Mouse (Mus musculus): ENCODE data around the gene Vezt. TPM values are rescaled to one million over a fixed set of nuclear protein-coding genes. Genes with fewer than 3 reads are reported as not detected.
A peak's percentile ranks its signal among the peaks of the same experiment; 100 is the strongest.

Vezt gene
- total RNA-seq, 1 experiment from 2014 or later: 20.1 TPM

DNA sequence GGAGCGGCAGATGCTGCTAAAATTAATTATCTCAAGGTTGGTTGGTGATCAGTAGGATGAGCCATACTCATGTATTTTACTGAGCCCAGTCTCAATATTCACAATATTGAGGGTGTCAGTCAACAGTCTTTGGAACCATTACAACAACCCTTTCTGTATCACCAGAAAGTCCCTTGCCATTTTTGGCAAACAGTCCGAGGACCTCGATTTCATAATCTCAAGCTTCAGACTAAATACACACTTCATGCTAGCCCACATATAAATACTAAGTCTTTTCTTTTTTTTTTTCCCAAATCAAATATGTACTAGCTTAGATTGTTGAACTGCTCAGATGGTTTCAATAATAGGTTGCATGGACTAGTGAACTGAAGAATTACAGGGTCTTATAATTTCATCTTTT lies 84.6 kb downstream of the Vezt start:
- no peak for DNase-seq

- DNase-seq: no peak
Measured at GRCm38 (mm10) chr10:93949921-93950320, 85.7 kb downstream of the Vezt start.

GRCm38 (mm10) chr10:93945843-93946499 lies 89.6 kb downstream of the Vezt start:
- no peak for DNase-seq

GRCm38 (mm10) chr10:93945364-93945763 lies 90.3 kb downstream of the Vezt start:
- peak; percentile 53 for DNase-seq

DNA sequence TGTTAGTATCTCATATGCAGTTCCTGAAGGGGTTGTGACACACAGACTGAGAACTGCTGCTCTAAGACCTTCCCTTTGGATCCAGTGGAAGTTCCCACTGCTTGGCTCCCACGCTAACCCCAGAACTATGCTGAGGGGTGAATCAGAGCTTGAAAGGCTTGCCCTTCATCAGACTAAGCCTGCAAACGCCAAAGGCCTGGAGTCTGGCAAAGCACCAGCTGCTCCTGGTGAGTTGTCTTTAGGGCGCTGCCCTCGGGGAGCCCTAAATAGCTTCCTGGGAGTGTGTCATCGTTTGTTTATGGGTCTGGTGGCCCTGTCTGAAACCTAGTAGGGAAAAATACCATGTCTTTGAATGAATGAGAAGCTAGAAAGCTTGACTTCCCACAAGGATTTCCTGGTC lies 91.4 kb downstream of the Vezt start:
- DNase-seq: peak; percentile 91

DNA sequence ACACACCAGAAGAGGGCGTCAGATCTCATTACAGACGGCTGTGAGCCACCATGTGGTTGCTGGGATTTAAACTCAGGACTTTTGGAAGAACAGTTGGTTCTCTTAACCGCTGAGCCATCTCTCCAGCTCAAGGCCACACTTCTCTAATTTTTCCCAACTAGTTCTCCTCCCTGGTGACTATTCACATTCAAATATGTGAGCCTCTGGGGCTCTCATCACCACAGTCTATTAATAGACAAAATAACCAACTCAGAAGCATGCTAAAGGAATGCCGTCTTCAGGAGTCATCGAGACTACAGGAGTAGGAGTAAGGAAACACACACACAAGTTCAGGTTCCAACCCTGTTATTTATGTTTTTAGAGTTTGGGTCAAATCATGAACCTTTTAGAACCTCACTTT lies 95.3 kb downstream of the Vezt start:
- DNase-seq: no peak

DNA sequence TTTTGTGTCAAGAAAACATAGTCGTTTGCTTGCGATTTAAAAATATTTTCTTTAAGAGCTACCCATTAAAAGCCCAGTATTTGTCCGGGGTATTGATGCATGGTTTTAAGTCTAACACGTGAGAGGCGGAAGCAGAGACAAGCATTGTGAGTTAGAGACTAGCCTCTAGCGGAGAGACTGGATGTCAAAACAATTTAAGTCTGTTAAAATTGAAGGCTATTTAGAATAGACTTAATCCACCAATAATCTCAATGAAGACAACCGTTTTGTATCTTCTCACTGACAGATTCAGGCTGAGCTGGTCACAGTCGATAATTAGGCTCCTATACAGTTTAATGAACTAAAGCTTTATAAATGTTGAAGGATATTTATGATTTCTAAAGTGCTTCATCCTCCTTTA lies 95.9 kb downstream of the Vezt start:
- no peak for DNase-seq

- DNase-seq: no peak
Measured at GRCm38 (mm10) chr10:93938844-93939271, 96.8 kb downstream of the Vezt start.

GRCm38 (mm10) chr10:93933980-93934379 lies 101.6 kb downstream of the Vezt start:
- peak; percentile 78 for DNase-seq

GRCm38 (mm10) chr10:93932861-93933260 lies 102.8 kb downstream of the Vezt start:
- peak; percentile 86 for DNase-seq

DNA sequence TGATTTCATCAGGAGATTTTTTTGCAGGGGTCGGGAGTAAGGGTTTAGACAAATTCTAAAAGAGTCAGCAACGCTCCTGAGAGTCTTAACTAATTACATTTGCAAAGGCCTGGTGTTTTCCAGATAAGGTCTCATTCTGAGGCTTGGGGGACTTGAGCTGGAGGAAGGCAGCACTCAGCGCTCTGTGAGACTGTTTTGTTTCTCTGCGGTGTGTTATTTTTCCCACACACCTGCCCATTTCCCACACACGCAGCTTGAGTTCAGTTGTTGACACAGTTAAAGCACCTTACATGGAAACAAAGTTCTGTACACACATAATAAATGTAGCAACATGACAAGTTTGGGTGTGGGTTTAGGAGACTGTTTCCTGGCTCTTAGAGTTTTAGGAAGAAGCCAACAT lies 103.6 kb downstream of the Vezt start:
- DNase-seq: no peak

DNA sequence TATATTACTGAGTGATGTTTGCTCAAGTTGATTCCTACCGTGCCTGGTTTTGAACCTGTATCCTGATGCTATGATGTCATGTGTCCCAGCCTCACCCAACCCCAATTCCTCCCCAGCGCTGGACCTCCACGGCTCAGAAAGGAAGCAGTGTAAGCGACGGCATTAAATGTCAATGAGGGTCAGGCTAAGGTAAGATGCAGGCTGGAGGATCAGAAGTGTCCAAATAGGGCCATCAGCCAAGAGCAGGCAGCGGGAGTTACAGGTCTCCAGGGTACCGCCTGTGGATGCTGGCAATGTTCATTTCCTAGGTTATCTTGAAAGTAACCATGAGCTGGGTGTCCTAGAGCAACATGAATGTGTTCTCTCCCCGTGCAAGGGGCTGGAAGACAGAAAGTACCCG lies 104.2 kb downstream of the Vezt start:
- no peak for DNase-seq

- no peak for DNase-seq
Measured at GRCm38 (mm10) chr10:93930236-93930824, 105.3 kb downstream of the Vezt start.

DNA sequence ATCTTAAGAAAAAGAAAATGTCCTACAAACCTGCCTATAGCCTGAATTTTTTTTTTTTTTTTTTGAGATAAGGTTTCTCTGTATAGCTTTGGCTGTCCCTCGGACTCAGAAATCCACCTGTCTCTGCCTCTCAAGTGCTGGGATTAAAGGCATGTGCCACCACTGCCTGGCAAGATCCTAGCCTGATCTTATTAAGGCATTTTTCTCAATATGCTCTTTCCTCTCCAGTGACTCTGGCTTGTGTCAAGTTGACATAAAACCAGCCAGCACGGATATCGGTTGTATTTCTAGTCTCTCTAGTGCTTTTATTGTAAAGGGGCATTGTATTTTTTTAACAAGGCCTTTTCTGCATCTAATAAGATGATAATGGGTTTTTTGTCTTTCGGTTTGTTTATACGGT lies 111.0 kb downstream of the Vezt start:
- no peak for DNase-seq

DNA sequence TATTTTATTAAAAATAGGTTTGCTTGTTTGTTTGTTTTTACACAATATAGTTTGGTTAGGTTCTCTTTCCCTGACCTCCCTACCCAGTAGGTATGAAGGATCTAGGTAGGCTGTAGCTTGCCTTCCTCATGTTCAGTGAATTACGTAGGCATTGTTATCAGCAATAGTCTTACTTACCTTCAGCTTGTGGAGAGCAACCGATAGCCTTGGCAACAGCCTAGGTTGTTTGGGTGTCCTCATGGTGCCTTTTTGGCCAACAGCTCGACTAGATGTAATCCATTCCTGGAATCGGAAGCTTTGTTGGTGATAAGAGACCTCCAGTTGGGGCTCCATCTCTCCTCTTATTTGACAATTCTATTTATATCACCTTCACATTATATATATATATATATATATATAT lies 114.5 kb downstream of the Vezt start:
- no peak for DNase-seq

DNA sequence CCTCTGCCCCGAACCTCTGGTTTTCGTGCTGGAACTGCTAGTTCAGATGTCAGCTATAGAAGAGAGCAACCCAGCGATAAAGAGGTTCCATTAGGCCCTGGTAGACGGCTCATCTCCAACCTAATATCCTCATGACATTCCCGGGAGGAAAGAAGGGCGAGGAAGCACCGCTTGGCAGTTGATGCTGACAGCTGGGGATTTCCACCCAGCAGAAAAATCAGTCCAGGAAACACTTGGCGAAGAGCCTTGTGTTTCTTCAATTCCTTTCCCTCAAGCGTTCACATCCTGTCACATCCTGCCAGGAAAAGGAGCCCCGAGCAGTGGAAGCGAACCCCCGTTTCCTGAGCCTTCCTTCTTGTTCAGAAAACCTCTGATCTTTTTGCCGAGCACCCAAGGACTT lies 116.4 kb downstream of the Vezt start:
- DNase-seq: peak; percentile 37

GRCm38 (mm10) chr10:93918701-93919100 lies 116.9 kb downstream of the Vezt start:
- DNase-seq: peak; percentile 64

- no peak for DNase-seq
Measured at GRCm38 (mm10) chr10:93918087-93918486, 117.5 kb downstream of the Vezt start.

DNA sequence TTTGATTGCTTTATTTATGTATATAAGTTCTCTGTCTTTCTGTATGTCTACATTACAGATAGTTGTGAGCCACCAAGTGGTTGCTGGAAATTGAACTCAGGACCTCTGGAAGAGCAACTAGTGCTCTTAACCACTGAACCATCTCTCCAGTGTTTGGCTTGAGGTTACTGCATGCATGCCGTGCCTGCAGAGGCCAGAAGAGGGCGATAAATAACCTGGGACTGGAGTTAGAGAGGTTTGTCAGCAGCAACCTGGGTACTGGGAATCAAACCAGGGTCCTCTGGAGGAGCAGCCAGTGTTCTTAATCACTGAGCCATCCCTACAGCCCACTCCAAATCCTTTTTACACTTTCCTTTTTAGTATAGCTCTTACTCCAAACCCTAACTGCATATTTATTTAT lies 118.8 kb downstream of the Vezt start:
- no peak for DNase-seq

DNA sequence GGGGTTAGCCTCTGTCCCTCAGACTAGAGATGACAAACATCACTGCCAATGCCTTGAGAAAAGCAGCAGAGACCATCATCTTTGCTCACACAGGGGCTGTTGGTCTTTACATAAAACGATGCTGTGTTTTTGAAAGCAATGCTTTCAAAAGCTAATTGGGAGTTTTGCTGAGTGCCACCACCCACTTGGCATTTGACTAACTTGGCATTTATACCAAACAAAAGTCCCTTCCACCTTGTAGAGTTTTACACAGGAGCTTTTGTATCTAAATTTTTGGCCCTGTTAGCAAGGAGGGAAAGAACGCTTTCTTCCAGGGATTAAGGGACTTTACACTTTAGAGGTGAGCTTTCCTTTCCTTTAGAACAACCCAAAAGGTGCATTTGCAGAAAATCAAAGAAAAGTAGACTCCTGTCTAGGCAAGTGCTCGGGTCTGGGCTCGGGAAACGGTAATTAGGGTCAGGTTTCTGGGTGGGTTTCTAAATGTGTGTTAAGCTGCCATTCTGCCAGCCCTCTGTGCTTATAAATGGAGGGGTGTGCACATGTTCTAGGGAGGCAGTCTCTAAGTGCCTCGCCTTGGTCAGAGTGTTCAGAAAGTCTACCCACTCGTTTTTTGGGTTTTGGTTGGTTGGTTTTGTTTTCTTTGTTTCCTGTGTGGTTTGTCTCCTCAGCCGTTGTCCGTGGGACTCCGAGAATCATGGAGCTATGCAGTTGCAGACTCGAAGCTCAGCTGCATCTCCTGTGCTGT lies 119.9 kb downstream of the Vezt start:
- DNase-seq: no peak

DNA sequence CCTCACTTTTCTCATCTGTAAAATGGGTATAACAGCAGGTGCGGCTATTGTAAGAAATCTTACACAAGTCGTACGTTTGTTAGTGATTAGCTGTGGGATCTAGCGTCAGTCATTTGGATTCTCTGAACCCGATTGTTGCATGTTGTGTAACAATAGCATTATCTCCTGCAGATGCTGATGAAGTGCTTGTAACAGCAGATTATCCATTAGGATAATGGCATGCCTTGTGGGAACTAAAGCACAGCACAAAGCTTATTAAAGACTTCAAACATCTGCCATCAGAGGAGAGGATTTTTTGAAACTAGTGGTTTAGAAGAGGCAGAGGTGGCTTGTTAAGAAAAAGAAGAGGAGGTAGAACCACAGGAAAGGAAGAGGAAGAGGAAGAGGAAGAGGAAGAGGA lies 122.1 kb downstream of the Vezt start:
- no peak for DNase-seq

GRCm38 (mm10) chr10:93912917-93913316 lies 122.7 kb downstream of the Vezt start:
- DNase-seq: no peak

- DNase-seq: no peak
Measured at GRCm38 (mm10) chr10:93912136-93912855, 123.3 kb downstream of the Vezt start.

All from adrenal gland, postnatal 14 days (tissue).